Mouse (Mus musculus) neural tube, embryonic 12.5 days (tissue): ENCODE data around the gene Lmod1. TPM values are rescaled to one million over a fixed set of nuclear protein-coding genes. Genes with fewer than 3 reads are reported as not detected.

Experiments
- ATAC-seq: fragments of 200-750 bp; cut with Nextera tagmentation; 2 replicates; pipeline ENCODE4 v1.8.0; 2017; ENCODE audit warnings: low read depth, mild to moderate bottlenecking, moderate TSS enrichment, moderate library complexity; ENCODE audit not compliant: low FRiP score
- H3K27ac ChIP-seq: fragments of 300-500 bp; sonication (generic); 2 replicates; pipeline ENCODE4 v1.5.1; 2016
- H3K27me3 ChIP-seq: fragments of 300-500 bp; sonication (generic); replicated peaks from 2 replicates; pipeline ENCODE4 v1.6.1; 2016; ENCODE audit warnings: mild to moderate bottlenecking
- H3K36me3 ChIP-seq: fragments of 300-500 bp; sonication (generic); 2 replicates; pipeline ENCODE4 v1.6.1; 2016; ENCODE audit warnings: mild to moderate bottlenecking
- H3K4me1 ChIP-seq: fragments of 300-500 bp; sonication (generic); 2 replicates; pipeline ENCODE4 v1.6.1; 2016
- H3K4me2 ChIP-seq: fragments of 300-500 bp; sonication (generic); replicated peaks from 2 replicates; pipeline ENCODE4 v1.6.1; 2016; ENCODE audit warnings: mild to moderate bottlenecking
- H3K4me3 ChIP-seq: fragments of 300-500 bp; sonication (generic); 2 replicates; pipeline ENCODE4 v1.5.1; 2016
- H3K9ac ChIP-seq: fragments of 300-500 bp; sonication (generic); 2 replicates; pipeline ENCODE4 v1.6.1; 2016; ENCODE audit warnings: mild to moderate bottlenecking
- H3K9me3 ChIP-seq: fragments of 300-500 bp; sonication (generic); 2 replicates; pipeline ENCODE4 v1.6.1; 2016; ENCODE audit warnings: mild to moderate bottlenecking
- WGBS: fragments of 180-500 bp; shearing (Covaris S2); methylation state at CpG from one replicate; pipeline ENCODE4 v1.1.7; 2016; 5-methylcytosine and 5-hydroxymethylcytosine counted together
- polyA plus RNA-seq: library from polyadenylated mRNA; unstranded; fragments of >200 nt; fragmentation: Nextera tagmentation; extraction: Ambion mirVana; gene quantifications from 2 replicates; pipeline ENCODE4 v1.2.1, GENCODE M21; 2016

Lmod1 gene
- polyA plus RNA-seq, 1 experiment from 2014 or later, result 0.37 TPM

GRCm38 (mm10) chr1:135323367-135323901, 1.2 kb upstream of the Lmod1 start:
- Histone ChIP-seq H3K27ac (no peak overlapping the region), H3K4me1 (no peaks in the 10 kb centered on the region; the same call in 1 of the 2 replicates), H3K4me2 (no peak overlapping the region), H3K9me3 (no peaks in the 10 kb centered on the region), H3K9ac (no peak overlapping the region), H3K27me3 (peaks cover 8% of the 10 kb centered on the region), H3K36me3 (no peaks in the 10 kb centered on the region), H3K4me3 (no peak overlapping the region)
- WGBS, result 82% methylated on average over 7 of the region's 7 CpGs
- ATAC-seq, result no peak

DNA sequence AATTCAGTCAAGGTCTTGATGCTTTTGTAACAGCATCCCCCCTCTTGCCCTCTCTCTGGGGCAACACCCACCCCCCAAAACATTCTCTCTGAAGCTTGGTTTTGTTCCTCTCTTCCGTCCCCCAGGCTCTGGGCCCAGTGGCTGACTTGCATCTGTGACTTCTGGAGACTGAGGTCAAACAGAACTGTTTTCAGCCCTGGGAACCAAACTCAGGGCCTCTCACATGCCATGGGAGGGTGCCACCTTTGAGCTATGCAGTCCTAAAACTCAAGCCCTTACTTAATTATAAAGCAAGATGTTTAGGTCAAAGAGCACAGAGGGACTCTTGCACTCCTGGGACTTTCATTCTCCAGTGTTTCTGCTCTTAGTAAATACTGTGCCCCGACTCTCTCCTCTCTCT, 1.3 kb downstream of the Lmod1 start:
- Histone ChIP-seq H3K36me3 (no peaks in the 10 kb centered on the region), H3K9ac (no peak overlapping the region), H3K4me2 (no peak overlapping the region), H3K27me3 (peaks cover 8% of the 10 kb centered on the region), H3K27ac (no peak overlapping the region), H3K4me3 (no peak overlapping the region), H3K4me1 (no peaks in the 10 kb centered on the region; the same call in 1 of the 2 replicates), H3K9me3 (no peaks in the 10 kb centered on the region)
- 74% methylated on average over 2 of the region's 2 CpGs for WGBS
- no peak for ATAC-seq

DNA sequence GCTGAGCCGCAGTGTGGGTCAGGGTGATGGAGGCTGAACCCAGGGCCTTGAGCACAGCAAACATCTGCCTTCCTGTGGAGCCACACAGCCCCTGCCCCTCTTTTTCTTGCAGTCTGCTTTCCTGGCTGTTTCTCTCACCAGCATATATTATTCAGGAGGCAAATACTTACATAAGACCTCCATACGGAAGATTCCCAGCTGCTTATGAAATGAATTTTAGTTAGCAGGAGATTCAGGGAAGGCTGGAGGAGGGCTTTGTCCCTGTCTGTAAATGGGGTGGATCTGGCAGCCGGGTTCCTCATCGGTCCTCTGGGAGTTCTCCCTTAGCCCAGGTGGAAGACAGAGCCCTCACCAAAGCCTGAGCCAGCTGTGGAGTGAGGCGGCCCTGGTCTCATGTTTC, 3.8 kb downstream of the Lmod1 start:
- H3K4me1 ChIP-seq, result no peaks in the 10 kb centered on the region; the same call in 1 of the 2 replicates
- H3K36me3 ChIP-seq, result no peaks in the 10 kb centered on the region
- no peak overlapping the region for H3K4me3 ChIP-seq
- H3K27me3 ChIP-seq, result peaks cover 5% of the 10 kb centered on the region; the same call in 1 of the 2 replicates
- no peak overlapping the region for H3K4me2 ChIP-seq
- no peaks in the 10 kb centered on the region for H3K9me3 ChIP-seq
- no peak overlapping the region for H3K9ac ChIP-seq
- no peak overlapping the region for H3K27ac ChIP-seq
- ATAC-seq, result no peak
- WGBS, result 72% methylated on average over 5 of the region's 5 CpGs

DNA sequence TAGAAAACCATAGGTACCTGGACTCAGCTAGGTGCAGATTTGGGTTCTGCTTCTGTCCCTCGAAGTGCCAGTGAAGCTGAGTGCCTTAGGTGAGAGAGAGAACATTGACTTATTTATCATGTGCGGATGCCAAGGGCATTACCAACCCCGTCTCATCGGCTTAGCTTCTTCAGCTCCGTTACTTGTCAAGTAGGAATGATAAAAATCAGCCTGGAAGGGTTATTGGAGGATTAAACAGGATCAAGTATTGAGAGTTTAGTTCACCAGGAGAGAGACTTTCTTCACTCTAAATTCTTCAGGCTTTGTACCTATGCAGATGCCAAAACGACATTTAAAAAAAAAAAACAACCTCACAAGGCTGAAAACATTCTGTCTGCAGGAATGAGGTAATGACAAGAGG, 6.0 kb downstream of the Lmod1 start:
- Histone ChIP-seq H3K4me2 (no peak overlapping the region), H3K27ac (no peak overlapping the region), H3K9me3 (no peaks in the 10 kb centered on the region), H3K9ac (no peak overlapping the region), H3K36me3 (no peaks in the 10 kb centered on the region), H3K4me3 (no peak overlapping the region), H3K4me1 (no peaks in the 10 kb centered on the region), H3K27me3 (no peaks in the 10 kb centered on the region)
- ATAC-seq, result no peak
- 81% methylated on average over 6 of the region's 6 CpGs for WGBS

GRCm38 (mm10) chr1:135341947-135342346, 17.3 kb downstream of the Lmod1 start:
- H3K27me3 ChIP-seq, result no peaks in the 10 kb centered on the region
- no peak overlapping the region for H3K4me2 ChIP-seq
- no peak overlapping the region for H3K9ac ChIP-seq
- H3K4me1 ChIP-seq, result no peaks in the 10 kb centered on the region
- no peak overlapping the region for H3K4me3 ChIP-seq
- no peaks in the 10 kb centered on the region for H3K9me3 ChIP-seq
- H3K27ac ChIP-seq, result no peak overlapping the region
- ATAC-seq, result no peak
- WGBS, result 75% methylated on average over 8 of the region's 8 CpGs
- H3K36me3 ChIP-seq, result no peaks in the 10 kb centered on the region

DNA sequence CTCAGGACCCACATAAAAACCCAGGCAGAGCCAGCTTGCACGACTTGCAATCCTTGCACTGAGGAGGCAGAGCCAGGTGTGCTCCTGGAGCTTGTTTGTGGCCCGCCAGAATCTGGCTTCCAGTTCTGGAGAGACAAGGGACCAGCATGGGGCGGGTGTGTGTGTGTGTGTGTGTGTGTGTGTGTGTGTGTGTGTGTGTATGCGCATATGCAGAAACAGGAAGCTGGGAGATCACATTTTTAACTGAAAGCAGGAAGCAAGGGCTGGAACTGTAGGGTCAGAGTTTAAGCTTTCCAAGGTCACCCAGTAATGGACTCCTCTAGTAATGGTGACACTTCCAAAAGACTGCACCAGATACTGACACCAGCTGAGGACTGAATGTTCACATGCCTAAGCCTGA, 19.4 kb downstream of the Lmod1 start:
- H3K4me3 ChIP-seq, result no peak overlapping the region
- no peak overlapping the region for H3K27ac ChIP-seq
- no peaks in the 10 kb centered on the region for H3K4me1 ChIP-seq
- no peaks in the 10 kb centered on the region for H3K9me3 ChIP-seq
- 67% methylated on average over 4 of the region's 4 CpGs for WGBS
- no peaks in the 10 kb centered on the region for H3K27me3 ChIP-seq
- no peak for ATAC-seq
- H3K9ac ChIP-seq, result no peak overlapping the region
- H3K4me2 ChIP-seq, result no peak overlapping the region
- H3K36me3 ChIP-seq, result no peaks in the 10 kb centered on the region

DNA sequence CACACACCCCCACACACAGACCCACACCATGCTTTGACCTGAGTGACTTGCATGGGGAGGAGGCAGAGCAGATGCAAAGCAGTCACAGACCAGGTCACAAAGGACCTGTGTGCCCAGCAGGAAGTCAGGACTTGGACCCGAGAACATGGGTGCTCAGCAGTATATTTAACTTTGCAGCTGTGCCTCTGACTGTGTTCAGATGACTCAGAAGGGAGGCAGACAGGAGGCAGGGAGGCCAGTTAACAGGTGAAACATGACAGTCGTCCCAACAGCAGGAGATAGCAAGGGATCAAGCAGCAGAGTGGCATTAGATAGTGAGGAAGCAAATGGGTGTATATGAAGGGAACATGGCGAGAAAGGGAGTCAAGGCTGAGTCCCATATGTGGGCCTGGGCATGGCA, 22.3 kb downstream of the Lmod1 start:
- no peaks in the 10 kb centered on the region for H3K27me3 ChIP-seq
- no peak overlapping the region for H3K4me2 ChIP-seq
- H3K27ac ChIP-seq, result no peak overlapping the region
- no peaks in the 10 kb centered on the region for H3K4me1 ChIP-seq
- H3K9ac ChIP-seq, result no peak overlapping the region
- H3K4me3 ChIP-seq, result no peak overlapping the region
- no peaks in the 10 kb centered on the region for H3K36me3 ChIP-seq
- ATAC-seq, result no peak
- 74% methylated on average over 3 of the region's 3 CpGs for WGBS
- H3K9me3 ChIP-seq, result no peaks in the 10 kb centered on the region

GRCm38 (mm10) chr1:135347498-135348169, 23.0 kb downstream of the Lmod1 start:
- H3K27me3 ChIP-seq, result no peaks in the 10 kb centered on the region
- 70% methylated on average over 4 of the region's 4 CpGs for WGBS
- no peaks in the 10 kb centered on the region for H3K36me3 ChIP-seq
- H3K9ac ChIP-seq, result no peak overlapping the region
- H3K4me2 ChIP-seq, result no peak overlapping the region
- H3K4me1 ChIP-seq, result no peaks in the 10 kb centered on the region
- H3K4me3 ChIP-seq, result no peak overlapping the region
- no peak overlapping the region for H3K27ac ChIP-seq
- no peak for ATAC-seq
- H3K9me3 ChIP-seq, result no peaks in the 10 kb centered on the region

DNA sequence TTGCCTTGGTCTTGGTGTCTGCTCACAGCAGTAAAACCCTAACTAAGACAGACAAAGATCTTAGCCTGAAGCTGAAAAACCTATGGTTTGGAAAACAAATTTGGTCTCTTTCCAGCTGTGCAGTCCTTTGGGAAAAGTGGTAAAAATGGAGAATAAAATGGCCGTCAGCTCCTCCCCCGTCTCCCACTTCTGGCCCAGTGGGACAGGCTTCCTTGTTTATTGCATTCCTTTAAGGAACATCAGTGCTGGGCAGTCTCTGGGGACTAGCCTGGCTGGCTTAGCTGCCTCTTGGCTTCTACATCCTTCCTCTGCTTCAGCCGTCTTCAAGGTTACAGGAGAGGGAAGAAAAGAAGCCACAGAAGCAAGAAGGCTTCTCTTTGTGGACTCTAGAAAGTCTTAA, 27.3 kb downstream of the Lmod1 start:
- ATAC-seq, result no peak
- Histone ChIP-seq H3K4me1 (no peaks in the 10 kb centered on the region), H3K4me2 (no peak overlapping the region), H3K4me3 (no peak overlapping the region), H3K27ac (no peak overlapping the region), H3K9me3 (no peaks in the 10 kb centered on the region), H3K9ac (no peak overlapping the region), H3K36me3 (no peaks in the 10 kb centered on the region), H3K27me3 (no peaks in the 10 kb centered on the region)
- 57% methylated on average over 3 of the region's 3 CpGs for WGBS

DNA sequence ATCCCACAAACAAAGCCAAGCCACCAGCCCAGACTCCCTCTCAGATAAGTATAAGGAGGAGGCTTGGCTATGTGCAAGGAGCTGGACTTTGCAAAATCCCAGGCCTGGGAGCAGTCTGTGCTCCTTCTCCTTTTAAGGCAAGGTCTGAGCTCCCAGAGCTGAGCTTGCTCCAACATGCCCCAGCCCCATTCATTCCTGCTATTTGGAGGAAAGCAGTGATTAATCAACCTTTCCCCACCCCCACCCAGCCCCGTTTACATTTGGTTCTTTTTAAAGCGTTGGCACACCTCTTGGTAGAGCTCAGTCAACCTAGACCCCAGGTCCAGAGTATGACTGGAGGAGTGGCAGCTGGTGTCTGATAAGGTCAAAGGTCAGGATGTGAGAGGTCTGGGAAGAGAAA, 34.5 kb downstream of the Lmod1 start:
- no peak overlapping the region for H3K27ac ChIP-seq
- H3K27me3 ChIP-seq, result no peaks in the 10 kb centered on the region
- no peaks in the 10 kb centered on the region; the same call in 1 of the 2 replicates for H3K9me3 ChIP-seq
- H3K4me2 ChIP-seq, result no peak overlapping the region
- H3K36me3 ChIP-seq, result no peaks in the 10 kb centered on the region
- WGBS, result 46% methylated on average over 2 of the region's 2 CpGs
- ATAC-seq, result no peak
- H3K9ac ChIP-seq, result no peak overlapping the region
- H3K4me1 ChIP-seq, result no peaks in the 10 kb centered on the region
- no peak overlapping the region for H3K4me3 ChIP-seq

GRCm38 (mm10) chr1:135361491-135361890, 36.9 kb downstream of the Lmod1 start:
- Histone ChIP-seq H3K36me3 (no peaks in the 10 kb centered on the region), H3K27ac (no peak overlapping the region), H3K4me1 (no peaks in the 10 kb centered on the region), H3K9me3 (no peaks in the 10 kb centered on the region; the same call in 1 of the 2 replicates), H3K27me3 (no peaks in the 10 kb centered on the region), H3K4me3 (no peak overlapping the region), H3K9ac (no peak overlapping the region), H3K4me2 (no peak overlapping the region)
- 75% methylated on average over 4 of the region's 4 CpGs for WGBS
- ATAC-seq, result no peak

- Histone ChIP-seq H3K27ac (no peak overlapping the region), H3K4me1 (no peaks in the 10 kb centered on the region), H3K27me3 (no peaks in the 10 kb centered on the region), H3K9ac (no peak overlapping the region), H3K4me3 (no peak overlapping the region), H3K36me3 (no peaks in the 10 kb centered on the region), H3K9me3 (no peaks in the 10 kb centered on the region; the same call in 1 of the 2 replicates), H3K4me2 (no peak overlapping the region)
- no peak for ATAC-seq
Observed at GRCm38 (mm10) chr1:135362115-135362514, 37.5 kb downstream of the Lmod1 start.

DNA sequence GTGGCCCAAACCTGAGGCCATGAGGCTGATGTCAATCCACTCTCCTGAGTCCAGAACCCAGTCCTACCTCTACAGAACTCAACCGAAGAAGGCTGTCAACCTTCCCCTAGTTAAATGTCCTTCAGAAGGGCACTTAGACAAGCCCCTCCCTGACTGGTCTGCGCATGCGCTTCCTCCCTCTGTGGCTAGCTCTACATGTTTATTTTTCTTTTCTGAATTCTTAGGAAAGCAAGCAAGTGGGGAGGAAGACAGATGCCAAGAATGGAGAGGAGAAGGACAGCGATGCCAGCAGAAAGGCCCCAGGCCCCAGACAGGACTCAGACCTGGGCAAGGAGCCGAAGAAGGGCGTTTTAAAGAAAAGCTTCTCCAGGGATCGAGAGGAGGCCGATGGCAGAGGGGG, 38.8 kb downstream of the Lmod1 start:
- ATAC-seq, result no peak
- 0 out of 2 replicates have a peak, but pooled peaks cover 2% of the 10 kb centered on the region for H3K4me1 ChIP-seq
- WGBS, result 86% methylated on average over 8 of the region's 8 CpGs

More for the DNA sequence above, 38.8 kb downstream of the Lmod1 start:
- Histone ChIP-seq H3K4me3 (no peak overlapping the region), H3K36me3 (no peaks in the 10 kb centered on the region), H3K9me3 (no peaks in the 10 kb centered on the region; the same call in 1 of the 2 replicates), H3K27me3 (no peaks in the 10 kb centered on the region), H3K9ac (no peak overlapping the region), H3K27ac (no peak overlapping the region), H3K4me2 (no peak overlapping the region)
